Mouse (Mus musculus): Measurements from ENCODE around the gene Ptafr.

DNA sequence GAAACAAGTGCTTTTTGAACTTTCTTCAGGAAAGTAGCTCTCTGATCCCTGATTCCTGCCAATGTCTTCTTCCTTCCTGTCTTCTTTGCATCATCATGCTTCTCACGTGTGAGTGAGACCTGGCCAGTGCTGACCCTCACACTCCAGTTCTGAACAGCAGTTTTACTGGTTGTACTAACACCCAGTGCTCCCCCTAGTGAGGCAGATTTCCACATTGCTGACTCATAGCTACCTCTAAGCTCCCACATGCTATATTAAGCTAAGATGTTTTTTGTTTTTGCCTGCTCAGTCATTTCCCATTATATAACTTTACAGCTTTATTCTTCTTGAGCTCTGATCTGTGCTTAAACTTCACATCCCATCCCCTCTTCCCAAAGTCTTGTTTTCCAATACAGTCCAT lies 21.1 kb upstream of the Ptafr start:
- no peak for TF ChIP-seq POLR2A (IDR thresholded peaks at IDR 0.05; ENCODE audit: borderline replicate concordance, control insufficient read depth, low read depth, low read length)
- no peak for TF ChIP-seq CTCF (IDR thresholded peaks at IDR 0.05; ENCODE audit: control insufficient read depth, insufficient read depth, low read length)
